Mouse (Mus musculus): ENCODE measurements at regions not wholly inside any gene's neighbourhood (a gene's known extent, or its start where the extent isn't known, plus 50 kb on each side); places are given as distances from the start of the nearest gene placed in this dataset.

DNA sequence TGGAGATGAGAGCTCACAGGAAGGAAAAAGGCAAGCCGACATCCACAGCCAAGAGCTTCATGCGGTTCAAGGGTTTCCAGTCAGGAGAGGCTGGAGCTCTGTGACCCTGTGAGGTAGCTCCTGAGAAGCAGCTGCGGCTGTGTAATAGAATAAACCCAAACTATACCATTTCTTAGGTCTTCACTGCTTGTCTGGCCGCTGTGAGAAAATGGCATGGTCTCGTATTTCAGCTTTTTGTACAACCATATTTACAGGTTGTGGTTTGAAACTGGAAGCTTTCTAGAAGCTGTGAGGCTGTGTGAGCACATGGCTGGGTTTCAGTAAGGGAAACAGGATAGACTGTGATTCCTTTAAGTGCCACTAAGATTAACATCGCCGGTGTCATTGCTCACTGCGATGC is 388.6 kb upstream of the Gm11114 start:
- no peak for DNase-seq

DNA sequence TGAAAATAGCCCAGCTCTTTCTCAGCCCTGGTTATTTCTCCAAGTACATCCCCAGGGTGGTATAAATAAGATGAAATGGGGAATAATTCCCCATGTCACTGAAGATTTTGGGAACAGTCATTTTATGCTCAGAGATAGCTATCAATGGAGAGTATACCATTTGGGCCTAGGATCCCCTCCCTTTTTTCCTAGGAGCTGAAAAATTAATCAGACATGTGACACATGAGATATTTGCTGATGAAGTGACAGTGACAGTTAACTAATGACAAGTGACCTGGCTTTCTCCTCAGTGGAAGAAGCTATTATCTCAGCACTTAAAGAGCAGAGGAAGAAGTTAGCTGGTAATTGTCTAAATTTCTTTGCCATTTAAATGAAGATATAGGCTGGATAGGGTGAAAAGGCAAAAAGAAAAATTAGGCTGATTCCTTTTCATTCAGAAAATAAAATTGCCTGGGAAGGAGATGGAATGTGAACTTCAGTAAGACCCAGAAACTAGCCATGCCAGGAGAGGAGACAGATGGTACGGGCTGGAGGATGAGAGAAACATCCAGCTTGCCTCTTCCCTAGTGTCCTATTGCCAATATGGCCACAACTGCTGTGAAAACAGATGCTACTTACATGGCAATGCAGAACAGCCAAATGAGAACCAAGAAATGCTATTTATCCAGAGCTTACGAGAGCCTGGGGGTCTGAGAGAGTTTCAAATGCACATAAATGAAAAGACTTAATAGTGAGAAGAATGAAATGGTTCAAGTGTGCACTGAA is 376.1 kb upstream of the Gm11114 start:
- no peak for DNase-seq

DNA sequence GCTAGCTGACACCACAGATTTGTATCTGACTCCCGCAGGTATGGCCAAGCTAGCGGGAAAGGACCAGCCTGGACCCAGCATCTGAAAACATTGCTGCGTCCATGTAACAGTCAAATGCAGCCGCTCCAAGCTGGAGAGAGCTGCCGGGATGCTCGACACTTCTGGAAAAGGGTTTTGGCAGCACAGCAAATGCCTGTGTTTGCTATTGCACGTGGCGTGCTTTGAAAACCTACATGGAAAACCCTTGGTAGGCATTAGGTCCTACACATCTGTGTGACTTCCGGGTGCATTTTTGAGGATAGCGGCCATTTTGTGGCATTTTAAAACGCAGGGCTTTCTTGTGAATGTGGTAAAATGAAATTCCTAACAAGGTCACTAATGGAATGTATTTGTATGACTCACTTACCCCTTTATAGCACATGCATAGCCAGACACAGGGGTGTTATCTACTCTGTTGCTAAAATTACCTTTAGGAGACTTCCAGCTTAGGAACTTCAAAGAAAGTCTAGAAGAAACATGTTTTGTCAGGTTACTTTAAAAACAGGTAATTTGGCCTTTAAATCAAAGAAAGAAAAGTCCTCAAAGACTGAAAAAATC is 345.9 kb upstream of the Gm11114 start:
- no peak for DNase-seq

DNA sequence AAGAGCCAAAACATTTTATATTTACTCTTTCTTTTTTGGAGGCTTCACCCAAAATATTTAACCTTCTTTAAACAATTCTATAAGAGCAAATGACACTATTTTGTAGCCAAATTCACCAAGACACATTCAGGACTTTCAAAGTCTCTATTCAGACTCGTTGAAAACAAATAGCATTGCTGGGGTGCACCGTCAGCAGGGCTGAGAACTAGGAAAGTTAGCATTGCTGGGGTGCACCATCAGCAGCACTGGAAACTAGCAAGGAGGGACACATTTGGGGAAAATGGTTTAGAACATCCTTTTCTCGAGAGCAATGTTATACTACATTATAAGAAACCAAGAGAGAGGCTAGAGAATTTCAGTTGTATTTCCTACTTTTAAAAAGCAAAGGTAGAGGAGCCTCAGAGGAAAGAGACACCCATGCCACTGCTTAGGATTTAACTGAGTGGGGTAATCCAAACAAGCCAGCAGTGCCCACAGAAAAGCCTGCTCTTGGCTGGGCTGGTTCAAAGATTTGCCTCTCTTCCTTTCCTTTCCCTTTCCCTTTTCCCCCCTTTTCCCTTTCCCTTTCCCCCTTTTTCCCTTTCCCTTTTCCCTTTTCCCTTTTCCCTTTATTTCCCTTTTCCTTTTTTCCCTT is 342.5 kb upstream of the Gm11114 start:
- DNase-seq = no peak

DNA sequence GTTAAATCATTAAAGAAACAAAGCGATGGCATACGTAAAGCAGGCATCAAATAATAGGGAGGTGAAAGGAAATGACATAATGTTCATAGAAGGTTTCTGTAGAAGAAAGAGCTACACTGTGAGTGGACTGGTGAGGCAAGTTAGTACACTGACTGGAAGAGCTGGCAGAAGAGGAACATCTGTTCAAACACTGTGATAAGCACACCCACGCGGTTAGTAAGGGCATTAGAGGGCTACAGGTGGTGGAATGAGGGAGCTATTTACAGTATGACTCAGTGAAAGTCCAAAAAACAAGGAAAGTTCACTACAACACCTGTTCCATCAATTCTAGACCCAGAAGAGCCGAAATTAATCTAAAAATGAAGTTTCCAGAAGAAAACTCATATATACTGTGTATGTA is 335.1 kb upstream of the Gm11114 start:
- DNase-seq = no peak

DNA sequence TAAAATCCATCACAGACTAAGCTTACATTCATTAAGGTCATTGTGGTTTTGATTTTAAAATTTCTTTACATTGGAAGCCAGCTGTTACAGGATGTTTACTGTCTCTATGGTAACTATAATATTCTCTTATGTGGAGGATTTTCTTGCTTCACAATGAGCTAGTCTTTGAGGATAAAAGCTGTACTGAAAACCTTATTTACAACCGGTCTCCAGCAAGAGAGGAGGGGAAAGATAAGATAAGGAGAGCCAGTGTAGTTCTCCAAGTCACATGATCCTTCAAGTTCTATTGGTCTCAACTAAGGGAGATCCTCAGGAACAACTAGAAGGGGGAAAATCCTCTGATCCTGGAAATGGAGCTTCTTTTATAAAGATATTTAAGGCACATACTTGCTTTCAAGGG is 309.2 kb upstream of the Gm11114 start:
- no peak for DNase-seq

DNA sequence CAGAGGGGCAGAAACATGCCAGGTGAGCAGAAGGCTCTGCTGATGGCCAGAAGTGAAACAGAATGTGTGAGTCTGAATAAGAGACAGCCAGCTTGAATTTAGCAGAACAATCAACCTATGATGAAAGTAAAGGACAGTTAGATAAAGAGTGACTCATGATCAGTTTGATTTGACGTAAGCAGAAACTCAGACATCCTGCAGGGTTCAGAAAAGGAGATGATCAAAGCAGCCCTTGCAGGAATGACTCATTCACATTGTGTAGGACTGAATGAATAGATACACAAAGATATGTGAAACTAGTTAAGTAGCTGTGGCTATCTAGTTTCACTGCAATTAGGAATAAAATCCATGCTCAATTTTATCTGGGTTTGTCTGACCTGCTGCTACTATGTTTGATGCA is 301.2 kb upstream of the Gm11114 start:
- DNase-seq = no peak

DNA sequence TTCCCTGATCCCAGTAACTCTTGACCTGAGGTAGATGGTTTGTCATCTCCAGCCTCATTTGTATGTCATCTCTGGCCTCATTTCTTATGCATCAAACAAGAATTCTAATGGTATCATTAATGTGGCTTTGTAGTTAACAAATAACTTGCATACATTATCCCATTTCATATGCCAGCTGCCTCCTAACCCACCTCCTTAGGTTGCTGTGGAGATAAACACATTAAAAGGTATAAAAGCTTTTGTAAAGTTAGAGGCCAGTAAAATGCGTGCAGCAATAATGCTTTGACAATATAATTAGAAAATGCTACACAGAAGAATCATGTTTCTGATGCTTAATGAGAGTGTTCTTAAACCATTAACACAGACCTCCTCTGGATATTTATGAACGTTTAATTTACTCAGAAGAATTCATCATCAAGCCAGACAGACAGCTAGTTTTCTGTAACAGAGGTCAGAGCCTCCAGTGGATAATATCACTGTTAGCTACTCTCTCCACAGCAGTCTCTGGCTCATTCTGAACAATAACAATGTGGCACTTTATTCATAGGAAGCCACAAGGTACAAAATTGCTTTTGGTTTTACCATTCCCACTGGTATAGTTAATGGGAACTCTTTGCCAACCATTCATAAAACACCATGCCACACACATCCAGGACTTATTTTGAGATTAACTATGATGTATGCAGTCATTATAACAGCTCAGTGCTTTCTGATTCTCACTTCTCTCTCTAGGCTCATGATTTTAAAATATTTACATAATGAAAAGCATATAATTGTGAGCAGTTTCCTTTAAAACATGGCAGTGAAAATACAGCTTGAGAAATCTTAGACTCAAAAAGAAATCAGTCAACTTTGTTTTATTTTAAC is 264.2 kb upstream of the Gm11114 start:
- no peak for DNase-seq

DNA sequence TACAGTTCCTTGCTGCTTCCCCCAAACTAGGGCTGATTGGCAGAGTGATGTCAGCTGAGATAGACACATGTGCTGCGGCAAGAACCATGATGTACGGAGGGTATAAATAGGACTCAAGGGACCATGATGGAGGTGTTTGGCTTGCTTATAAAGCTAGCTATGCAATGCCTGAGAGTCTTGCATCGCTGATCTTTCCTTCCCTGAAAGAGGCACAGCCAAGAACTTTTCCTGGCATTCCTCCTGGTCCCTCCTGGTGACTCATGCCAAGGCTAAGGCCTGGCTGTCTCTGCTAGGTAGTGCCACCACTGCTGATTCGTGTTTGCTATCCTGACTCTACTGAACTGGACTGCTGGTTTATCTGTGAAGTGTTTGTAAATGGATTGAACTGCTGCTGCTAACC is 260.0 kb upstream of the Gm11114 start:
- peak; percentile 30 for DNase-seq

DNA sequence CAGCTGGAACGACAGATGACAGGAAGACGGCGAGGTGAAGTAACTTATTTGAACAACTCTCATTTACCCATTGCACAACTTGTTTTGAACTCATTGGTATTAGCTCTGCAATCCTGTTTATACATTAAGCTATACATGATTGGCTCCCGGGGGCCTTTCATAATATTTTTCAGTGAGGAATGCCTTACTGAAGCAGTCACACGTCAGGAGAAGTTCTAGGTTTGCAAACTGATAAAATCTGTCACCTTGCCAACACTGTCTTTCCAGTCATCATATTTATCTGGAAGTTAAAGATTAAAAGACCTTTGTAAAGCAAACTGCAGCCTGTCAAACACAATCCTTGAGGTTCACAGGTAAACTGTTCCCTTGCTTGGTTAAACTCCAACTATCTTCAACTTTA is 232.6 kb upstream of the Gm11114 start:
- no peak for DNase-seq

DNA sequence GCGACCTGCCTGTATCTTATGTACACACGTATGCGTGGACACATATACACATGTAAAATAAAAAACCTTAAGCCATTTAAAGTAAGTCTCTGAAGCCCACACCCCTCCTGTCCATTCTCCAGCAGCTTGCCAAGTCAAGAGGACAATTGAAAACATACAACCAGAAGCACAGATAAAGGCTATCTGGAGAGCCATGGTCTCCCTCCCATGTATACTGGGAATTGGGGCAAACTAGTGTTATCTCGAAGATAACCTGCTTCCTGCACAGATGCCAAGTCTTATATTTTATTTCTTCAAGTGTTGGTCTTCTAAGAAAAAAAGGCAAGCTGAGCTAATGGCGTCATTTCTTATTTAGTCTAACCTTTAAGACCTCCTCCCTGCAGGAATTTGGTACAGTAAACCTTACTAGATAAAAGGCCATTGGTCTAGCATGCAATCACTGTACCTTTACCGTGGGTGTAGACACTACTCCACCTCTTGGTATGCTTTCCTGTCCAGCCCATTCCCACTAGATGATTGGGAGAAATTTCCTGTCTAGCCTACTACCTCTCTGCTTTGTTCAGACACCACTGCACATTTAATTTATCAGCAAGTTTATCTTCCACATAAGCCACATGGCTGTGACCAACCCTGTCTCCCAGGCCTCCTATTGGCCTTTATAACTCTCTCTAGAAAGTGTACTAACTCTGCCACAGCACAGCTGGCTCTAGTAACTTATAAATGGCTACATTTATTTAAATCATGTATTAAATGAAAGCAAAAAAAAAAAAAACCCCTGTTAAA is 223.8 kb upstream of the Gm11114 start:
- no peak for DNase-seq

DNA sequence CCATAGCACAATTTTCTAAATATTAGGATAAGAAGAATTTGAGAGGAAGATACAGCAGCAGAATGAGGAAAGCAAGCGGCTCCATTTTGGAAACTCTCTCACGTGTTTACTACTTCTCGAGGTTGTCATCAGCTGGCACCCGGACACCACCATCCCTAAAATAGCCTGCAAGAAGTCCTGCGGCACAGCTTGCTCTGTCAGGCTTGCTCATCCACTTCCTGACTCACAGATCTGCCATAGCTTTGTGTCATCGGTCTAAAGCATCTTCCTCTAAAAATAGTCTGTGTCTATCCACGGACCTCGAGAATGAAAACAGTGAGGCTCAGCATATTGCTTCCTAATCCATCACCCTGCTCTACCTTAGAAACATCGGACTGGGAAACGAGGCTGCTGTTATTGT is 222.3 kb upstream of the Gm11114 start:
- no peak for DNase-seq

DNA sequence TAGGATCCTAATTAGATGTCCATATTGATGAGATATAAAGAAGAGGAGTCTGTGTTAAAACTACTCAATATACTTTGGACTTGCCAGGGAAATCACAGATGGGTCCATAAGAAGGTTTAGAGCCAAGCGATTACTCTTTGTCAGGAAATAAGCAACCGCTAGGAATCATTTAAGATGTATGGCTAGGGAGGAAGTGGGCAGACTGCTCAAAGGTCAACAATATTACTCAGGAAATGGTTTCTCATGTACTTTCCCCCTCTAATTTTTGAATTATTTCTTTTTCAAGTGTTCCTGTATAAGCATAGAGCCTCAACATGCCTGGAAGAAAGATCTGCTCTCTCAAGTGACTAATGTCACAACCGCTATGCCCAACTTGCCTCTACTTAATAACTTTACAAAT is 217.3 kb upstream of the Gm11114 start:
- DNase-seq = no peak

DNA sequence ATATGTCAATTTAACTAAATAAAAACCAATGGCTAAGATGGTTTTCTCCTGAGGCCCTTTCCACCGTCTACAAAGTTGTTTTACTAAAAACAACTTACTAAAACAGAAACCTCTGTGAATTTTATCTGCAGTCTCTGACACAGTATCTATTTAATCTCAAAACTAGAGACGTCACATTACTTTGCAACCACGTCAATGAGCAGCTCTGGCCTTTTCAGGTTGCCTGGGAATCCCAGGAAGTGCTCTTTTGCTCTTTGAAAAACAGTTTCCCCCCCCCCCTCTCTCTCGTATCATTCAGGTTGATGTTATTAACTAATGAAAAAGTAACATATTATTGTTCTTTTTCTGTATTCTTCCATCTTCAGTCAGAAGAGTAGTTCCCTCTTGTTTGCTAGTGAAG is 216.1 kb upstream of the Gm11114 start:
- no peak for DNase-seq

DNA sequence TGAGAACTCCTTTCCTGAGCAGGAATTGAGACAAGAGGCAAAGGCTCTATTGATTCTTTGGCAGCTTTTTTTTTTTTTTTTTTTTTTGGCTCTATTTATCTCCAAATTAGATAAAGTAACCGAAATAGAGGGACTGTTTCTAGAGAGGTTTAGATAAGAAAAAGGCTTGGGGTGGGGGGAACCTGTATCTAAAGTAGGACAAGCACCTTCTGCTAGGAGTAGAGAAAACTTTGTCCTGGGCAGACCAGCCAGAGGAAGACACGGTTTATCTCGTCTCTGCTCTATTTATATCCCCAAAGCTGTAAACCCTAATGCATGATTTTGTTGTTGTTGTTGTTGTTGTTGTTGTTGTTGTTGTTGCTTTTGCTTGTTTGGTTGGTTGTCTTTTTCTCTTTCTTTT is 199.6 kb upstream of the Gm11114 start:
- no peak for DNase-seq

DNA sequence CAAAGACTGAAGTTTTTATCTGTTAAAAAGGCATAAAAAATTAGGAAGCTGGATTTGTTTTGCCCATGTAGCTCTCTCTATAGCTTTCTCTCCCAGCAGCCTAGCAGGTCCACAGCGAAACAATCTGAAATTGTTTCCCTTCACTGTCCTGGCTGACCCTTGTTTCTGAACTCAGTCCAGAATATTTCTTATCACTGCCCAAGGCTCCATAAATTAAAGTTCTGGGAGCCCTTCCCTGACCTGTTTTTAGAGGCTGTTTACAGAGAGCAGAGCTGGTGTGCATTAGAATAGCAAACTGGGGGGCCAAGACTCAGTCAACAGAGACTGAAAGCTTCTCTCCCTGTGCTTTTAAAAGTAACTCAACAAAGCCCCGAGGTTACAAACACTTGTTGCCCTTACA is 198.3 kb upstream of the Gm11114 start:
- DNase-seq = no peak

DNA sequence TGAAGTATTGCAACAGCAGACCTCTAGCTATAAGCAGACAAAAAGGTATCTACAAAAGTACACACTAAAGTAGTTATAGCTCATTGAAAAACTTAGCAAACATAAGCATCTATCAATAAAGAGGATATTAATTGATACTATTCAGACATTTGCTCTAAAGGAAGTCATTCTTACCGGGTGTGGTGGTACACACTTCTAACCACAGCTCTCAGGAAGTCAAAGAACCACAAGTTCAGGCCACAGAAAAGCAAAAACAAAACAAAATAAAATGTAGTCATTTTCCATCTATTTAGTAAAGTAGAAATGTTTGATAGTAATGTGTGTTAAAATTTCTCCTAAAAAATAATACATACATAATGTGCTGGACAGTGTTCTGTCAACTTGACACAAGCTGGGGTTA is 192.5 kb upstream of the Gm11114 start:
- no peak for DNase-seq

DNA sequence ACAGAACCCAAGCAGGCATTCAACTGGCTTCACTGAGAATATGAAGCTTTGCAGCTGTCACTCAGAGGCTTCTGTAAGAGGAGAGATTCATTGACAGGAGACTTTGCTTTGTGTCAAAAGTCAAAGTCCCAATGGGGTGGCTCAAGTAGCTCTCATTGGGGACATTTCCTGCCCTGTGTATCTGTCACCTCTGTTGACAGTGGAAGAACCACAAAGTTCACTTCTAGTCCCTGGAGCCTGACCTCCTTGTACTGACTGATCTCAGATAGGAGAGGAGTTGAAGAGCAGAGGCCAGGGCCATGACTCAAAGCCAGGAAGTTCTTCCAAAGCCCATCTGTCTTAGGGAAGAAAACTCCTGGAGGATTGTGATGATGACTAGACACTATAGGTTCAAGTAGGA is 191.5 kb upstream of the Gm11114 start:
- DNase-seq = no peak

DNA sequence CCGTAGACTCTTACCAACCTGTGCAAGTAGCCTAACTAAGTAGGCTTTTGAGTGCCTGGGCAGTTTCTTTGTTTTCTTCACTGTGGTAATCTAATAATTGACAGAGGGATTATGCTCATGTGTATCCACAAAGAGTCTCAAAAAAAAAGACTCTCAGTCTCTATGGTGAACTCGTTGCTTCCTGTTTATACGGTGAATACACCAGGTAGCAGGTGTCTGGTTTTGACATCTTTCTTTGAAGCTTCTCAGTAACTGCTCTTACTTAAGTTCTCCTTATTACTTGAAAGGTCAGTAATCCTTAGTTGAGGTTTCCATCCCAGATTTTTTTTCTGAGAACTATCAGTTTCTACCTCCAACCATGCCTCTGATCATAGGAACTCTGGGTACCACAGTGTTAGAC is 188.9 kb upstream of the Gm11114 start:
- no peak for DNase-seq

DNA sequence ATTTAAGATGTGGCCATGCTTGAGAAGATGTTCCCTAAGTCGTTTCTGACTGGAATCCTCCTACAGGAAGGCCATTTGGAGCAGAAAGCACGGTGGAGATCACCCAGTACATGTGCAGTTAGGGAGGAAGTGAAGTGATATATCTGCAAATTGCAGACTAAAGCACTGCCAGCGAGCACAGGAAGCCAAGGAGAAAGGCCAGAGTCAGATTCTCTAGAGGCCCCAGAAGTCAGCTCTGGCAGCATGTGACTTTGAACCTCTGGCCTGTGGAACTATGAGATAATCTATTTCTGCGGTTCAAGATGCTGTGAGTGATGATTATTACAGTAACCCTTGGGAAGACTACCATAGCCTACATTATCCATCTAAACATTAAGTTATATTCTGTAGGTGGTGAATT is 186.8 kb upstream of the Gm11114 start:
- no peak for DNase-seq

DNA sequence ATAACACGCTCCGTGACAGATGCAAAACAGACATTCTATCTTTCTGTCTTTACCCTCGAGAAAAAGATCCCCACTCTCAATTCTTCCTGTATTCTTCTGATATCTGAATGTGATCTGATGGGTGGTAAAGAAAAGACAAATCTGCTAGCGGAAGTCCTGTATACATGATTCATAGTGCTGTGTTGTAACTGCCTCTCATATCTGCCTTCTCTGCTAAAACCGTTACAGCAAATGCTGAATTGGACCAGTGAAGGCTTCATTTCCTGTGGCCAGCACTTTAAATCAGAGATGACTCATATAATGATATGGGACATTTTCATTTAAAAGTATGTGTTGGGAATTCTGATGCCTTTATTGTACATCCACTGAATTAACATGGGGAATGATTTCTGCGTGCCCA is 186.0 kb upstream of the Gm11114 start:
- no peak for DNase-seq

DNA sequence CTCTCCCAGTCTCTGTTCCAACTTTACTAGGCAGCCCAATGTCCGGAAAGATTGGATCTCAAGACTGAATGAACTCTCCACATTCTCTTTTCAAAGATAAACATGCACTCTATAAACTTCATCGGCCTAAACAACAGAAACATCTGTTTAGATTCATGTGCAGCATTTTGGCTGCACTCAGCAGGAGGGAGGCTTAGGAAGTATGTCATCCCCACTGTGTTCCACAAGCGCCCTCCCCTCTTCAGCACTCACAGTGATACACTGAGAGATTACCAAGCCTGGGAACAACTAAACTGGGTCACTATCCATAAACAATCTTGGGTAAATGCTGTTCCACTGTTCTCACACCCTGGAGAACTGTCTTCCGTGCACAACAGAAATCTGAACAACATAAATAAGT is 185.5 kb upstream of the Gm11114 start:
- no peak for DNase-seq
